Mouse (Mus musculus) hindbrain, embryonic 15.5 days (tissue): Measurements from ENCODE around the gene Nubp2. TPM values are rescaled to one million over a fixed set of nuclear protein-coding genes. Genes with fewer than 3 reads are reported as not detected.

Experiments used
- polyA plus RNA-seq: library from polyadenylated mRNA; unstranded; fragments of >200 nt; fragmentation: Nextera tagmentation; extraction: Ambion mirVana; gene quantifications from 2 replicates; pipeline ENCODE4 v1.2.1, GENCODE M21; 2015

Nubp2 gene
- polyA plus RNA-seq, 1 experiment from 2014 or later, result 65.2 TPM

Other genes starting within 250 kb of the Nubp2 start
- 55.5 and 57.0 TPM in 2 replicates for gene Slc9a3r2, start 236.0 kb downstream of the Nubp2 start, polyA plus RNA-seq
- 0.31 and 0.54 TPM in 2 replicates for gene Npw, start 227.9 kb downstream of the Nubp2 start, polyA plus RNA-seq
- gene Zfp598, start 216.7 kb downstream of the Nubp2 start, polyA plus RNA-seq, result 20.6 and 24.5 TPM in 2 replicates
- 234 and 241 TPM in 2 replicates for gene Syngr3, start 196.4 kb downstream of the Nubp2 start, polyA plus RNA-seq
- 36.5 and 36.6 TPM in 2 replicates for gene Gfer, start 190.2 kb downstream of the Nubp2 start, polyA plus RNA-seq
- 1.5 and 2.3 TPM in 2 replicates for gene Noxo1, start 190.1 kb downstream of the Nubp2 start, polyA plus RNA-seq
- gene Tbl3, start 178.7 kb downstream of the Nubp2 start, polyA plus RNA-seq, result 64.2 and 64.9 TPM in 2 replicates
- not detected in 2 replicates for gene Rnf151, start 168.3 kb downstream of the Nubp2 start, polyA plus RNA-seq
- 753 and 774 TPM in 2 replicates for gene Rps2, start 168.2 kb downstream of the Nubp2 start, polyA plus RNA-seq
- 290 TPM in 2 replicates for gene Ndufb10, start 161.9 kb downstream of the Nubp2 start, polyA plus RNA-seq
- gene Rpl3l, start 158.5 kb downstream of the Nubp2 start, polyA plus RNA-seq, result 0.22 TPM in 1 of 2 replicates, not detected in the other
- 19.4 and 20.8 TPM in 2 replicates for gene Msrb1, start 149.7 kb downstream of the Nubp2 start, polyA plus RNA-seq
- gene Hs3st6, start 133.4 kb downstream of the Nubp2 start, polyA plus RNA-seq, result 0.30 and 0.33 TPM in 2 replicates
- gene Meiob, start 82.1 kb downstream of the Nubp2 start, polyA plus RNA-seq, result not detected in 2 replicates
- gene Hagh, start 46.2 kb downstream of the Nubp2 start, polyA plus RNA-seq, result 71.8 and 72.1 TPM in 2 replicates
- 20.5 and 20.7 TPM in 2 replicates for gene Fahd1, start 36.0 kb downstream of the Nubp2 start, polyA plus RNA-seq
- gene Igfals, start 20.4 kb downstream of the Nubp2 start, polyA plus RNA-seq, result 0.12 and 0.24 TPM in 2 replicates
- gene Spsb3, start 294 bp upstream of the Nubp2 start, polyA plus RNA-seq, result 78.5 and 87.6 TPM in 2 replicates
- gene Eme2, start 8.7 kb upstream of the Nubp2 start, polyA plus RNA-seq, result 27.0 and 30.5 TPM in 2 replicates
- 80.1 and 82.3 TPM in 2 replicates for gene Mrps34, start 8.8 kb upstream of the Nubp2 start, polyA plus RNA-seq
- gene Nme3, start 10.2 kb upstream of the Nubp2 start, polyA plus RNA-seq, result 81.6 and 85.5 TPM in 2 replicates
- gene Mapk8ip3, start 50.6 kb upstream of the Nubp2 start, polyA plus RNA-seq, result 92.2 and 101 TPM in 2 replicates
- gene Jpt2, start 74.3 kb upstream of the Nubp2 start, polyA plus RNA-seq, result 101 and 112 TPM in 2 replicates
- gene Cramp1l, start 129.4 kb upstream of the Nubp2 start, polyA plus RNA-seq, result 6.3 and 6.7 TPM in 2 replicates
- 18.8 and 20.0 TPM in 2 replicates for gene Ift140, start 129.7 kb upstream of the Nubp2 start, polyA plus RNA-seq
- gene Tmem204, start 197.2 kb upstream of the Nubp2 start, polyA plus RNA-seq, result 10.9 TPM in 2 replicates
- gene Telo2, start 229.6 kb upstream of the Nubp2 start, polyA plus RNA-seq, result 51.3 and 58.9 TPM in 2 replicates
- gene Ptx4, start 234.4 kb upstream of the Nubp2 start, polyA plus RNA-seq, result not detected in 2 replicates
- gene Clcn7, start 247.0 kb upstream of the Nubp2 start, polyA plus RNA-seq, result 29.4 and 32.2 TPM in 2 replicates